Mouse (Mus musculus): ENCODE measurements around the gene Abcc9. TPM values are rescaled to one million over a fixed set of nuclear protein-coding genes. Genes with fewer than 3 reads are reported as not detected.

Abcc9 gene
- polyA plus RNA-seq (2015; fragmentation: Nextera tagmentation; extraction: Ambion mirVana): 3.4 and 5.0 TPM in 2 replicates

GRCm38 (mm10) chr6:142701652-142702637 is at the start of gene Abcc9:
Gene Abcc9, minus strand, starts transcription at chr6:142702315.
- no peaks in the 10 kb centered on the region for H3K9me3 ChIP-seq
- peaks cover 9% of the 10 kb centered on the region; the same call in 1 of the 2 replicates for H3K4me1 ChIP-seq
- 0 out of 2 replicates have a peak, but pooled peaks have one; percentile 65 for ATAC-seq (ENCODE audit: insufficient number of reproducible peaks, low FRiP score, low TSS enrichment, low read depth)
- H3K27me3 ChIP-seq: no peaks in the 10 kb centered on the region
- peak within 1 kb of the TSS; percentile 41 for H3K4me3 ChIP-seq
- no peaks in the 10 kb centered on the region for H3K36me3 ChIP-seq
- H3K9ac ChIP-seq: peak within 1 kb of the TSS; percentile 28
- H3K4me2 ChIP-seq: peak within 1 kb of the TSS; percentile 75
- H3K27ac ChIP-seq: peak within 1 kb of the TSS; percentile 47; the same call in 1 of the 2 replicates
- WGBS: 7% methylated on average over 36 of the region's 36 CpGs

DNA sequence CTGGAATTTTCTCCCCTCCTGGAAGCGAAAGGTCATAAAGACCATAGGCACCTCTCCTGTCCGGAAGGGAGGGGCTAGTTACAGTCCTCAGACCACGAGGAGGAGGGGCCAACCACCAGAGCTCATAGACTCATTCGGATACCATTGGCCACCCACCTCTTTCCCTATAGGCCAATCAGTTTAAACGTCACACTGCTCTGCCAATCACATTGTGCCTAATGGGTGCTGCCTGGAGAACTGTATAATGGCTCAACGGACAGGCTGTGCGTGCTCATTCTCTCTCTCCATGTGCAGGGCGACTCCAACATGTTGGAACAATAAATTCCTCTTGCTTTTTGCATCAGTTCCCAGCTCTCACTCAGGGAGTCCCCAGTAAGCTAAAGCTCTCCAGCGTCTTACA is 49.2 kb upstream of the Abcc9 start:
- no peak overlapping the region for H3K9ac ChIP-seq
- no peaks in the 10 kb centered on the region for H3K9me3 ChIP-seq
- no peak overlapping the region for H3K27ac ChIP-seq
- no peak for ATAC-seq (ENCODE audit: insufficient number of reproducible peaks, low FRiP score, low TSS enrichment, low read depth)
- H3K4me3 ChIP-seq: no peak overlapping the region
- 0 out of 2 replicates have a peak, but pooled peaks cover 4% of the 10 kb centered on the region for H3K4me1 ChIP-seq
- no peaks in the 10 kb centered on the region for H3K36me3 ChIP-seq
- no peak overlapping the region for H3K4me2 ChIP-seq
- H3K27me3 ChIP-seq: peaks cover 17% of the 10 kb centered on the region; the same call in 1 of the 2 replicates
- WGBS: 47% methylated on average over 9 of the region's 9 CpGs

DNA sequence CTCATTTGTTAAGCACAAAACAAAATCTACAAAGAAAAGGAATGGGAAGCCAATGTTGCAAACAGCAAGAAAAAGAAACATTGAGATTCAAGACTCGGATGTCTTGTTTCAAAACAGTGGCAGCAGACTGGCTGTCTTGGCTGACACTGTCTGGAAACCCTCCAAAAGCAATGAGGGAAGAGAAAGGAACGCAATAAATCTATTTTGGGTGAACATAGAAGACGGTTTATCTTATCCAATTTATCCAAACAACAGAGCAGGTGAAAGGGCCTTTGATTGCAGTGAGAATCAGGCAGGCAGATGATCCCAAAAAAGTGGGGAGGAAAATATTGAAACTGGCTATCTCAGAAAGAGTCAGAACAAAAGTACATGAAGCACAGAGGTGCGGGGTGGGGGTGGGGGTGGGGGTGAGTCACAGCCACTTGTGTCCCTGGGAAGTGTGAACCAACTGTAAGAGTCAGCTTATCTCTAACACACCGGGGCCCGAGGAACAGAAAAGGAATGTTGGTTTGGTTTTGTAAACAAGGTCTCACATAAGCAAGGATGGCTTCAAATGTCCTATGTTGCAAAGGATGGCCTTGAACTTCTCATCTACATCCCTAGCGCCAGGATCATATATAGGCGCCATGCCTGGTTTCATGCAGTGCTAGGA is 46.1 kb upstream of the Abcc9 start:
- Histone ChIP-seq H3K27ac (peak overlapping the region; percentile 54), H3K4me3 (no peak overlapping the region), H3K36me3 (no peaks in the 10 kb centered on the region), H3K27me3 (no peaks in the 10 kb centered on the region), H3K9ac (no peak overlapping the region), H3K4me2 (no peak overlapping the region), H3K4me1 (0 out of 2 replicates have a peak, but pooled peaks cover 4% of the 10 kb centered on the region), H3K9me3 (no peaks in the 10 kb centered on the region)
- 60% methylated on average over 8 of the region's 8 CpGs for WGBS
- ATAC-seq (ENCODE audit: insufficient number of reproducible peaks, low FRiP score, low TSS enrichment, low read depth): no peak

- Histone ChIP-seq H3K27me3 (no peaks in the 10 kb centered on the region), H3K4me2 (no peak overlapping the region), H3K9ac (no peak overlapping the region), H3K27ac (no peak overlapping the region), H3K4me3 (no peak overlapping the region), H3K4me1 (no peaks in the 10 kb centered on the region), H3K9me3 (no peaks in the 10 kb centered on the region), H3K36me3 (no peaks in the 10 kb centered on the region)
- no peak for ATAC-seq (ENCODE audit: insufficient number of reproducible peaks, low FRiP score, low TSS enrichment, low read depth)
- 72% methylated on average over 2 of the region's 2 CpGs for WGBS
Measured at GRCm38 (mm10) chr6:142747165-142747564, 45.0 kb upstream of the Abcc9 start.

DNA sequence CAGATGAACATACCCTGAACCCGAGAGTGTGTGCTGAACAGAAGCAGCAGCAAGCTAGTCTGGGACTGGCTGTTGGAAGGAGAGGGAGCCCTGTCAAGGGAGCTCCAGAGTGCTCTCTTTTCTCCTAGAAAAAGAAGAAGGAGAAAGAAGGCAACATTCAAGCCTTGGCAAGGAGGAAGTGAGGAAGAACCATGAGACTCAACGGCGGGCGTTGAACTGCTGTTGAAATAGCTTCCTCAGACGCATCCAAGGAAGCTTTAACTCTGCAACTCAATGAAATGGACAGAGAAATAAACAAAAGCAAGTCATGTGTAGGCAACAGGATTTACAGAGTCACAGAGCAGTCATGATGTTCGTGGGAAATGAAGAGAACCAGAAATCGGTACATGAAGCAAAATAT is 44.6 kb upstream of the Abcc9 start:
- Histone ChIP-seq H3K4me1 (no peaks in the 10 kb centered on the region), H3K4me3 (no peak overlapping the region), H3K9ac (no peak overlapping the region), H3K27ac (peak overlapping the region; percentile 57; the same call in 1 of the 2 replicates), H3K36me3 (no peaks in the 10 kb centered on the region), H3K27me3 (no peaks in the 10 kb centered on the region), H3K4me2 (no peak overlapping the region), H3K9me3 (no peaks in the 10 kb centered on the region)
- WGBS: 69% methylated on average over 7 of the region's 7 CpGs
- no peak for ATAC-seq (ENCODE audit: insufficient number of reproducible peaks, low FRiP score, low TSS enrichment, low read depth)

DNA sequence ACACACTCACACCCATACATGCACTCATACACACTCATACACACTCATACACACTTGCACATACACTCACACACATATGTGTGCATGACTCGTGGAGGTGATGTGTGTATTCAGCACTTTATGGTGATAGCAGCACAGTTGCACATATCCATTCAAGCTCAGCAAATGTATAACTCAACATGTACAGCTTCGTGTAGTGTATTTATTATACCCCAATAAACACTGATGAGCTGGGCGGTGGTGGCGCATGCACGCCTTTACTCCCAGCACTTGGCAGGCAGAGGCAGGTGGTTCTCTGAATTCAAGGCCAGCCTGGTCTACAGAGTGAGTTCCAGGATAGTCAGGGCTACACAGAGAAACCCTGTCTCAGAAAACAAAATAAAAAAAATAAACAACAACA is 43.4 kb upstream of the Abcc9 start:
- WGBS: 83% methylated on average over 5 of the region's 5 CpGs
- H3K27ac ChIP-seq: no peak overlapping the region
- no peak overlapping the region for H3K4me3 ChIP-seq
- no peaks in the 10 kb centered on the region for H3K4me1 ChIP-seq
- no peaks in the 10 kb centered on the region for H3K9me3 ChIP-seq
- no peaks in the 10 kb centered on the region for H3K36me3 ChIP-seq
- no peak overlapping the region for H3K4me2 ChIP-seq
- no peaks in the 10 kb centered on the region for H3K27me3 ChIP-seq
- ATAC-seq (ENCODE audit: insufficient number of reproducible peaks, low FRiP score, low TSS enrichment, low read depth): no peak
- H3K9ac ChIP-seq: no peak overlapping the region

DNA sequence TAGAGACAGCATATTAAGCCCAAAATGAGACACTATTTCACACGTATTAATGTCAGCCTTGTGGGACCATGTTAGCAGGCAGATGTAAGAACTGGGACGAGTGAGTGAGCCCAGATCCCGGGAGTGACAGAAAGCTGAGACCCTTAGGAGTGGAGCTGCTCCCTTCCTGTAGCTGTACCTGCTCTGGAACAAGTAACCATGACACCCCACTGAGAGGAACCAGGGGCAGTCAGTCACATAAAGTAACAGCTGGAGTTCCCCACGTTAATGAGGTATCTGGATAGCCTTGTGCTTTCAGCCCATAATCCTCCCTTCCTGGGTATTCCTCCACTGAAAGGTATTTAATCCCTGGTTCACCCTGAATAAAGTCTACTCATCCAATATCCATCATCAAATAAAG is 41.1 kb upstream of the Abcc9 start:
- H3K4me3 ChIP-seq: no peak overlapping the region
- H3K9ac ChIP-seq: no peak overlapping the region
- no peaks in the 10 kb centered on the region for H3K9me3 ChIP-seq
- H3K27me3 ChIP-seq: no peaks in the 10 kb centered on the region
- no peak overlapping the region for H3K27ac ChIP-seq
- H3K4me2 ChIP-seq: no peak overlapping the region
- H3K36me3 ChIP-seq: no peaks in the 10 kb centered on the region
- no peaks in the 10 kb centered on the region for H3K4me1 ChIP-seq
- ATAC-seq (ENCODE audit: insufficient number of reproducible peaks, low FRiP score, low TSS enrichment, low read depth): no peak
- WGBS: 36% methylated on average over 4 of the region's 4 CpGs

DNA sequence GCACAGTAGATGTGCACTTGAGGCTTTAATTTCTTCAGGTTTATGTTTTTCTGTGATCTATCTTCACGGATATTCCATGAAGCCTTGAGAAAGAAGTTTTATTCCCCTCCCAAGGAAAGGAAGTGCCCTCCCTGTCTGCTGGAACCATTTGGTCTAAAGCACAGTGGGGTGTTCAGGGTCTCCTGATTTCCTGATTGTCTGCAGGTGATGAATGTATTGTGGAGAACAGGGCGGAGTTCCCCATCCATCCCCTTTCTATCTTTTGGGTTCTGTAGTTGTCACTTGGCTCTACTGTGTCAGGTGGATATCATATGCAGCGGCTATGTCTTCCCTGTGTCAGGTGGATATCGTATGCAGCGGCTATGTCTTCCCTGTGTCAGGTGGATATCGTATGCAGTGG is 39.6 kb upstream of the Abcc9 start:
- 84% methylated on average over 6 of the region's 6 CpGs for WGBS

GRCm38 (mm10) chr6:142738637-142739036 is 36.5 kb upstream of the Abcc9 start:
- H3K4me1 ChIP-seq: no peaks in the 10 kb centered on the region
- 78% methylated on average over 6 of the region's 6 CpGs for WGBS
- H3K27ac ChIP-seq: no peak overlapping the region
- no peaks in the 10 kb centered on the region for H3K36me3 ChIP-seq
- no peak overlapping the region for H3K4me2 ChIP-seq
- no peak overlapping the region for H3K9ac ChIP-seq
- no peaks in the 10 kb centered on the region for H3K9me3 ChIP-seq
- H3K4me3 ChIP-seq: no peak overlapping the region
- no peak for ATAC-seq (ENCODE audit: insufficient number of reproducible peaks, low FRiP score, low TSS enrichment, low read depth)
- H3K27me3 ChIP-seq: no peaks in the 10 kb centered on the region

More for the DNA sequence above, 39.6 kb upstream of the Abcc9 start:
- H3K4me2 ChIP-seq: no peak overlapping the region
- no peak overlapping the region for H3K9ac ChIP-seq
- ATAC-seq (ENCODE audit: insufficient number of reproducible peaks, low FRiP score, low TSS enrichment, low read depth): no peak
- no peak overlapping the region for H3K4me3 ChIP-seq
- H3K9me3 ChIP-seq: no peaks in the 10 kb centered on the region
- no peaks in the 10 kb centered on the region for H3K27me3 ChIP-seq
- no peaks in the 10 kb centered on the region for H3K36me3 ChIP-seq
- H3K4me1 ChIP-seq: no peaks in the 10 kb centered on the region
- H3K27ac ChIP-seq: no peak overlapping the region

DNA sequence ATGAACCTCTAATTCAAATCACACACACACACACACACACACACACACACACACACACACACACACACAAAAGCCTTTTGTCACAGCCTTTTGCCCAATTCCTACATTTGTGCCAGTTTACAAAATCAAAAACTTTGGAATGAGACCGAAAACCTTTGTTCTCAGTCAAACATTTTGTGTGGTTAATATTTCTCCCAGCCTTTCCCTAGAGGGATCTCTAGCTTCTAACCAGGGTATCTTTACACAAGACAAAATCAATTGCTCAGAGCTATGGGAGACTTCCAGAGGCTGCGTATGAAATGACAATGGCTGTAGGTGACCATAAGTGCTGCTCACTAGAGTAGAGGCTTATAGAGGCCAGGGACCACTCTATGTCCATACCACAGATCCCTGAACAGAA is 36.1 kb upstream of the Abcc9 start:
- no peak overlapping the region for H3K27ac ChIP-seq
- no peaks in the 10 kb centered on the region for H3K4me1 ChIP-seq
- H3K4me2 ChIP-seq: no peak overlapping the region
- no peak overlapping the region for H3K9ac ChIP-seq
- no peak overlapping the region for H3K4me3 ChIP-seq
- ATAC-seq (ENCODE audit: insufficient number of reproducible peaks, low FRiP score, low TSS enrichment, low read depth): no peak
- no peaks in the 10 kb centered on the region for H3K9me3 ChIP-seq
- 84% methylated on average over 2 of the region's 2 CpGs for WGBS
- H3K27me3 ChIP-seq: no peaks in the 10 kb centered on the region
- H3K36me3 ChIP-seq: no peaks in the 10 kb centered on the region

GRCm38 (mm10) chr6:142735302-142736005 is 33.3 kb upstream of the Abcc9 start:
- Histone ChIP-seq H3K4me2 (no peak overlapping the region), H3K27ac (no peak overlapping the region), H3K4me1 (no peaks in the 10 kb centered on the region), H3K4me3 (no peak overlapping the region), H3K9ac (no peak overlapping the region), H3K36me3 (no peaks in the 10 kb centered on the region), H3K9me3 (no peaks in the 10 kb centered on the region), H3K27me3 (no peaks in the 10 kb centered on the region)
- WGBS: 42% methylated on average over 8 of the region's 8 CpGs
- ATAC-seq (ENCODE audit: insufficient number of reproducible peaks, low FRiP score, low TSS enrichment, low read depth): no peak
